Mouse (Mus musculus) midbrain, embryonic 13.5 days (tissue): Measurements from ENCODE around the gene March1. TPM values are rescaled to one million over a fixed set of nuclear protein-coding genes. Genes with fewer than 3 reads are reported as not detected.
"Not testable (repeated sequence)": the region's sequence is repeated elsewhere in the genome, so short reads cannot be mapped to it uniquely, and the experiment has no call there.

ENCODE experiments used
- ATAC-seq: fragments of 200-750 bp; cut with Nextera tagmentation; 2 replicates; pipeline ENCODE4 v1.8.0; 2017; ENCODE audit warnings: mild to moderate bottlenecking, moderate TSS enrichment, moderate library complexity
- H3K27ac ChIP-seq: fragments of 300-500 bp; sonication (generic); 2 replicates; pipeline ENCODE4 v1.5.1; 2015; ENCODE audit warnings: inconsistent platforms, mild to moderate bottlenecking, moderate library complexity
- H3K27me3 ChIP-seq: fragments of 300-500 bp; sonication (generic); 2 replicates; pipeline ENCODE4 v1.6.1; 2015; ENCODE audit warnings: mild to moderate bottlenecking, inconsistent platforms
- H3K36me3 ChIP-seq: fragments of 300-500 bp; sonication (generic); 2 replicates; pipeline ENCODE4 v1.6.1; 2015; ENCODE audit warnings: mild to moderate bottlenecking, inconsistent platforms
- H3K4me1 ChIP-seq: fragments of 300-500 bp; sonication (generic); replicated peaks from 2 replicates; pipeline ENCODE4 v1.6.1; 2015; ENCODE audit warnings: inconsistent platforms
- H3K4me2 ChIP-seq: fragments of 300-500 bp; sonication (generic); replicated peaks from 2 replicates; pipeline ENCODE4 v1.6.1; 2015; ENCODE audit warnings: moderate library complexity, mild to moderate bottlenecking, inconsistent platforms
- H3K4me3 ChIP-seq: fragments of 300-500 bp; sonication (generic); replicated peaks from 2 replicates; pipeline ENCODE4 v1.5.1; 2015; ENCODE audit warnings: mild to moderate bottlenecking, inconsistent platforms
- H3K9ac ChIP-seq: fragments of 300-500 bp; sonication (generic); replicated peaks from 2 replicates; pipeline ENCODE4 v1.6.1; 2015; ENCODE audit warnings: mild to moderate bottlenecking, inconsistent platforms
- H3K9me3 ChIP-seq: fragments of 300-500 bp; sonication (generic); 2 replicates; pipeline ENCODE4 v1.6.1; 2016; ENCODE audit warnings: mild to moderate bottlenecking, inconsistent platforms
- WGBS: fragments of 180-500 bp; shearing (Covaris S2); methylation state at CpG from one replicate; pipeline ENCODE4 v1.1.7; 2015; 5-methylcytosine and 5-hydroxymethylcytosine counted together
- polyA plus RNA-seq: library from polyadenylated mRNA; unstranded; fragments of >200 nt; fragmentation: Nextera tagmentation; extraction: Ambion mirVana; gene quantifications from 2 replicates; pipeline ENCODE4 v1.2.1, GENCODE M21; 2015

March1 gene
- polyA plus RNA-seq, 1 experiment from 2014 or later = 29.7 TPM

- H3K27ac ChIP-seq, ATAC-seq, H3K4me1 ChIP-seq, H3K36me3 ChIP-seq, H3K9me3 ChIP-seq, H3K4me2 ChIP-seq, H3K4me3 ChIP-seq, H3K9ac ChIP-seq, H3K27me3 ChIP-seq: not testable (repeated sequence)
- 69% methylated on average over 4 of the region's 4 CpGs for WGBS
These were observed 788.1 kb downstream of the March1 start for GRCm38 (mm10) chr8:66405796-66406195.

GRCm38 (mm10) chr8:66406596-66407361, 789.1 kb downstream of the March1 start:
- Histone ChIP-seq H3K4me1 (no peaks in the 10 kb centered on the region), H3K9ac (no peak overlapping the region), H3K4me3 (no peak overlapping the region), H3K27me3 (no peaks in the 10 kb centered on the region), H3K9me3 (no peaks in the 10 kb centered on the region), H3K27ac (no peak overlapping the region), H3K4me2 (no peak overlapping the region), H3K36me3 (no peaks in the 10 kb centered on the region)
- ATAC-seq = no peak
- WGBS = 85% methylated on average over 6 of the region's 6 CpGs

- WGBS = 86% methylated on average over 9 of the region's 9 CpGs
- H3K27me3 ChIP-seq = no peaks in the 10 kb centered on the region
These were observed 792.4 kb downstream of the March1 start for GRCm38 (mm10) chr8:66410080-66410615.

GRCm38 (mm10) chr8:66413101-66413500, 795.4 kb downstream of the March1 start:
- 64% methylated on average over 2 of the region's 2 CpGs for WGBS
- Histone ChIP-seq H3K36me3 (no peaks in the 10 kb centered on the region), H3K9ac (no peak overlapping the region), H3K4me2 (no peak overlapping the region), H3K27me3 (no peaks in the 10 kb centered on the region), H3K27ac (no peak overlapping the region), H3K4me1 (no peaks in the 10 kb centered on the region), H3K4me3 (no peak overlapping the region), H3K9me3 (no peaks in the 10 kb centered on the region)
- ATAC-seq = no peak

More at GRCm38 (mm10) chr8:66410080-66410615, 792.4 kb downstream of the March1 start:
- H3K4me1 ChIP-seq = no peaks in the 10 kb centered on the region
- H3K4me2 ChIP-seq = no peak overlapping the region
- H3K4me3 ChIP-seq = no peak overlapping the region
- H3K9me3 ChIP-seq = no peaks in the 10 kb centered on the region
- no peaks in the 10 kb centered on the region for H3K36me3 ChIP-seq
- no peak for ATAC-seq
- H3K9ac ChIP-seq = no peak overlapping the region
- no peak overlapping the region for H3K27ac ChIP-seq

- H3K27me3 ChIP-seq = no peaks in the 10 kb centered on the region
- no peak for ATAC-seq
These were observed 797.5 kb downstream of the March1 start for GRCm38 (mm10) chr8:66415234-66415633.

GRCm38 (mm10) chr8:66417591-66417990, 799.9 kb downstream of the March1 start:
- H3K27me3 ChIP-seq, H3K27ac ChIP-seq, H3K4me2 ChIP-seq, H3K9me3 ChIP-seq, H3K36me3 ChIP-seq, H3K4me3 ChIP-seq, ATAC-seq, H3K9ac ChIP-seq, H3K4me1 ChIP-seq: not testable (repeated sequence)
- WGBS = 89% methylated on average over 4 of the region's 4 CpGs

More at GRCm38 (mm10) chr8:66415234-66415633, 797.5 kb downstream of the March1 start:
- H3K4me1 ChIP-seq = no peaks in the 10 kb centered on the region
- H3K27ac ChIP-seq = no peak overlapping the region
- no peaks in the 10 kb centered on the region for H3K9me3 ChIP-seq
- H3K36me3 ChIP-seq = no peaks in the 10 kb centered on the region
- H3K4me3 ChIP-seq = no peak overlapping the region
- 85% methylated on average over 2 of the region's 2 CpGs for WGBS
- no peak overlapping the region for H3K9ac ChIP-seq
- no peak overlapping the region for H3K4me2 ChIP-seq

- H3K27me3 ChIP-seq = no peaks in the 10 kb centered on the region
- 71% methylated on average over 2 of the region's 2 CpGs for WGBS
- H3K4me2 ChIP-seq = no peak overlapping the region
- no peak overlapping the region for H3K9ac ChIP-seq
- no peaks in the 10 kb centered on the region for H3K4me1 ChIP-seq
- H3K9me3 ChIP-seq = no peaks in the 10 kb centered on the region
- H3K4me3 ChIP-seq = no peak overlapping the region
- no peaks in the 10 kb centered on the region for H3K36me3 ChIP-seq
- no peak overlapping the region for H3K27ac ChIP-seq
- no peak for ATAC-seq
These were observed 812.9 kb downstream of the March1 start for GRCm38 (mm10) chr8:66430639-66431038.

GRCm38 (mm10) chr8:66433577-66433976, 815.9 kb downstream of the March1 start:
- no peaks in the 10 kb centered on the region for H3K4me1 ChIP-seq
- no peak overlapping the region for H3K9ac ChIP-seq
- H3K4me2 ChIP-seq = no peak overlapping the region
- H3K36me3 ChIP-seq = no peaks in the 10 kb centered on the region
- no peak overlapping the region for H3K27ac ChIP-seq
- H3K27me3 ChIP-seq = no peaks in the 10 kb centered on the region
- ATAC-seq = no peak
- no peak overlapping the region for H3K4me3 ChIP-seq
- H3K9me3 ChIP-seq = no peaks in the 10 kb centered on the region

GRCm38 (mm10) chr8:66436804-66437203, 819.1 kb downstream of the March1 start:
- WGBS = 97% methylated on average over 1 of the region's 1 CpGs
- Histone ChIP-seq H3K36me3 (no peaks in the 10 kb centered on the region), H3K4me2 (no peak overlapping the region), H3K4me3 (no peak overlapping the region), H3K9ac (no peak overlapping the region), H3K27me3 (no peaks in the 10 kb centered on the region), H3K27ac (no peak overlapping the region), H3K4me1 (no peaks in the 10 kb centered on the region), H3K9me3 (no peaks in the 10 kb centered on the region)
- ATAC-seq = no peak

GRCm38 (mm10) chr8:66437929-66438328, 820.2 kb downstream of the March1 start:
- H3K4me3 ChIP-seq = no peak overlapping the region
- 87% methylated on average over 3 of the region's 3 CpGs for WGBS
- ATAC-seq = no peak

GRCm38 (mm10) chr8:66438468-66438867, 820.8 kb downstream of the March1 start:
- no peaks in the 10 kb centered on the region for H3K36me3 ChIP-seq
- no peaks in the 10 kb centered on the region for H3K9me3 ChIP-seq
- ATAC-seq = no peak
- no peaks in the 10 kb centered on the region for H3K27me3 ChIP-seq
- no peak overlapping the region for H3K4me2 ChIP-seq
- no peak overlapping the region for H3K9ac ChIP-seq
- WGBS = 84% methylated on average over 4 of the region's 4 CpGs
- no peaks in the 10 kb centered on the region for H3K4me1 ChIP-seq
- H3K4me3 ChIP-seq = no peak overlapping the region
- H3K27ac ChIP-seq = no peak overlapping the region

More at GRCm38 (mm10) chr8:66437929-66438328, 820.2 kb downstream of the March1 start:
- Histone ChIP-seq H3K27me3 (no peaks in the 10 kb centered on the region), H3K4me1 (no peaks in the 10 kb centered on the region), H3K27ac (no peak overlapping the region), H3K4me2 (no peak overlapping the region), H3K9ac (no peak overlapping the region), H3K9me3 (no peaks in the 10 kb centered on the region), H3K36me3 (no peaks in the 10 kb centered on the region)

- H3K4me1 ChIP-seq = no peaks in the 10 kb centered on the region
- WGBS = 11% methylated on average over 1 of the region's 1 CpGs
- H3K4me3 ChIP-seq = no peak overlapping the region
- H3K9ac ChIP-seq = no peak overlapping the region
- no peaks in the 10 kb centered on the region for H3K9me3 ChIP-seq
- no peak overlapping the region for H3K4me2 ChIP-seq
- H3K27me3 ChIP-seq = no peaks in the 10 kb centered on the region
- ATAC-seq = peak; percentile 84
- no peak overlapping the region for H3K27ac ChIP-seq
- no peaks in the 10 kb centered on the region for H3K36me3 ChIP-seq
These were observed 823.4 kb downstream of the March1 start for GRCm38 (mm10) chr8:66441123-66441522.
